Mouse (Mus musculus) MEL (cell line): ENCODE data around the gene Ppp1r2. TPM values are rescaled to one million over a fixed set of nuclear protein-coding genes. Genes with fewer than 3 reads are reported as not detected.
A peak's percentile ranks its signal among the peaks of the same experiment; 100 is the strongest.

Experiments used
- DNase-seq: peaks from one replicate; pipeline ENCODE4 v3.0.0; 2011; ENCODE audit warnings: low read depth, low spot score
- H3K27ac ChIP-seq: 2 replicates; pipeline ENCODE4 v1.5.1; 2012; ENCODE audit warnings: low read depth, mild to moderate bottlenecking, control low read depth, low read length, moderate library complexity; ENCODE audit not compliant: control insufficient read depth
- H3K27me3 ChIP-seq, 2 experiments: fragments of 150-350 bp in 1 of 2; sonication (generic) in 1 of 2; 2 replicates each; pipeline ENCODE4 v1.6.1; 2012; ENCODE audit warnings: low read length in 2 of 2, mild to moderate bottlenecking in 2 of 2, improper control_type of control experiment in 1 of 2, moderate library complexity in 1 of 2; ENCODE audit not compliant: insufficient read depth in 2 of 2, control insufficient read depth in 1 of 2
- H3K36me3 ChIP-seq, 2 experiments: 2 replicates each; pipeline ENCODE4 v1.6.1; 2012 to 2014; ENCODE audit warnings: low read length in 2 of 2, improper control_type of control experiment in 1 of 2, inconsistent platforms in 1 of 2, mild to moderate bottlenecking in 1 of 2; ENCODE audit not compliant: insufficient read depth in 2 of 2, control insufficient read depth in 1 of 2
- H3K4me1 ChIP-seq, 2 experiments: fragments of 150-350 bp in 1 of 2; sonication (generic) in 1 of 2; 2 replicates each; pipeline ENCODE4 v1.6.1; 2012; ENCODE audit warnings: low read length in 2 of 2, improper control_type of control experiment in 1 of 2, mild to moderate bottlenecking in 1 of 2; ENCODE audit not compliant: insufficient read depth in 2 of 2, control insufficient read depth in 1 of 2
- H3K4me3 ChIP-seq, 2 experiments: fragments of 150-350 bp in 1 of 2; sonication (generic) in 1 of 2; 2 replicates each; pipeline ENCODE4 v1.5.1; 2012; ENCODE audit warnings: low read depth in 2 of 2, low read length in 2 of 2, mild to moderate bottlenecking in 2 of 2, moderate library complexity in 2 of 2, control low read depth in 1 of 2, improper control_type of control experiment in 1 of 2; ENCODE audit not compliant: control insufficient read depth in 1 of 2, insufficient read depth in 1 of 2
- H3K79me2 ChIP-seq: 2 replicates; pipeline ENCODE4 v1.6.1; 2012; ENCODE audit warnings: mild to moderate bottlenecking, low read length, moderate library complexity; ENCODE audit not compliant: control insufficient read depth, poor library complexity, insufficient read depth
- H3K9ac ChIP-seq: 2 replicates; pipeline ENCODE4 v1.6.1; 2012; ENCODE audit warnings: low read depth, mild to moderate bottlenecking, control low read depth, low read length, moderate library complexity; ENCODE audit not compliant: control insufficient read depth, poor library complexity, severe bottlenecking
- H3K9me3 ChIP-seq: fragments of 150-350 bp; sonication (generic); replicated peaks from 2 replicates; pipeline ENCODE4 v1.6.1; 2012; ENCODE audit warnings: mild to moderate bottlenecking, low read length, improper control_type of control experiment, moderate library complexity; ENCODE audit not compliant: insufficient read depth
- BHLHE40 ChIP-seq: IDR thresholded peaks from 2 replicates; pipeline ENCODE4 v1.6.1; 2012; ENCODE audit warnings: low read depth, mild to moderate bottlenecking, inconsistent platforms, low read length, improper control_type of control experiment, borderline replicate concordance
- CHD2 ChIP-seq: IDR thresholded peaks from 2 replicates; pipeline ENCODE4 v1.6.1; 2011; ENCODE audit warnings: low read length, improper control_type of control experiment
- CTCF ChIP-seq, 3 experiments: IDR thresholded peaks in 2 of 3; conservative IDR thresholded peaks in 1 of 3; 2 replicates each; pipeline ENCODE4 v1.5.1; 2011 to 2012; ENCODE audit warnings: low read length in 3 of 3, low read depth in 2 of 3, mild to moderate bottlenecking in 2 of 3, improper control_type of control experiment in 1 of 3, inconsistent platforms in 1 of 3, mixed read lengths in 1 of 3, moderate library complexity in 1 of 3; ENCODE audit not compliant: control insufficient read depth in 1 of 3, insufficient read depth in 1 of 3, poor library complexity in 1 of 3, severe bottlenecking in 1 of 3
- E2F4 ChIP-seq: IDR thresholded peaks from 2 replicates; pipeline ENCODE4 v1.6.1; 2011; ENCODE audit warnings: low read depth, low read length, improper control_type of control experiment, borderline replicate concordance
- ELF1 ChIP-seq: IDR thresholded peaks from 2 replicates; pipeline ENCODE4 v1.6.1; 2014; ENCODE audit warnings: low read depth, mild to moderate bottlenecking, inconsistent platforms, low read length, improper control_type of control experiment, moderate library complexity
- EP300 ChIP-seq, 2 experiments: IDR thresholded peaks; 2 replicates each; pipeline ENCODE4 v1.6.1; 2011; ENCODE audit warnings: improper control_type of control experiment in 2 of 2, low read length in 2 of 2, low read depth in 1 of 2, mild to moderate bottlenecking in 1 of 2
- ETS1 ChIP-seq: IDR thresholded peaks from 2 replicates; pipeline ENCODE4 v1.6.1; 2012; ENCODE audit warnings: low read depth, mild to moderate bottlenecking, inconsistent platforms, low read length, improper control_type of control experiment, moderate library complexity
- GABPA ChIP-seq: IDR thresholded peaks from 2 replicates; pipeline ENCODE4 v1.6.1; 2012; ENCODE audit warnings: low read depth, mild to moderate bottlenecking, inconsistent platforms, low read length, improper control_type of control experiment, moderate library complexity
- GATA1 ChIP-seq: IDR thresholded peaks from 2 replicates; pipeline ENCODE4 v1.6.1; 2011; ENCODE audit warnings: low read depth, low read length, improper control_type of control experiment
- HCFC1 ChIP-seq: IDR thresholded peaks from 2 replicates; pipeline ENCODE4 v1.6.1; 2012; ENCODE audit warnings: low read depth, mild to moderate bottlenecking, inconsistent platforms, low read length, improper control_type of control experiment, moderate library complexity
- JUND ChIP-seq: IDR thresholded peaks from 2 replicates; pipeline ENCODE4 v1.6.1; 2011; ENCODE audit warnings: low read depth, mild to moderate bottlenecking, improper control_type of control experiment, low read length
- KAT2A ChIP-seq: conservative IDR thresholded peaks from 2 replicates; pipeline ENCODE4 v1.6.1; 2012; ENCODE audit warnings: low read depth, low read length, improper control_type of control experiment, inconsistent platforms
- MAFK ChIP-seq: IDR thresholded peaks from 2 replicates; pipeline ENCODE4 v1.6.1; 2011; ENCODE audit warnings: low read depth, mild to moderate bottlenecking, low read length, improper control_type of control experiment, borderline replicate concordance
- MAX ChIP-seq: IDR thresholded peaks from 2 replicates; pipeline ENCODE4 v1.6.1; 2011; ENCODE audit warnings: low read length, improper control_type of control experiment
- MEF2A ChIP-seq: IDR thresholded peaks from 2 replicates; pipeline ENCODE4 v1.6.1; 2014; ENCODE audit warnings: low read depth, mild to moderate bottlenecking, inconsistent platforms, low read length, improper control_type of control experiment; ENCODE audit not compliant: poor library complexity, insufficient replicate concordance, severe bottlenecking; ENCODE audit errors: extremely low read depth
- MXI1 ChIP-seq: IDR thresholded peaks from 2 replicates; pipeline ENCODE4 v1.6.1; 2011; ENCODE audit warnings: mild to moderate bottlenecking, low read depth, low read length, improper control_type of control experiment
- MYC ChIP-seq: IDR thresholded peaks from 2 replicates; pipeline ENCODE4 v1.6.1; 2011; ENCODE audit warnings: low read depth, mild to moderate bottlenecking, low read length, improper control_type of control experiment, moderate library complexity
- NELFE ChIP-seq: IDR thresholded peaks from 2 replicates; pipeline ENCODE4 v1.6.1; 2011; ENCODE audit warnings: low read depth, low read length, improper control_type of control experiment
- NRF1 ChIP-seq: IDR thresholded peaks from 2 replicates; pipeline ENCODE4 v1.6.1; 2014; ENCODE audit warnings: low read depth, mild to moderate bottlenecking, inconsistent platforms, low read length, improper control_type of control experiment, moderate library complexity; ENCODE audit not compliant: poor library complexity, insufficient read depth, severe bottlenecking
- POLR2A ChIP-seq, 2 experiments: IDR thresholded peaks; 2 replicates each; pipeline ENCODE4 v1.6.1; 2011 to 2012; ENCODE audit warnings: low read length in 2 of 2, mild to moderate bottlenecking in 2 of 2, control low read depth in 1 of 2, improper control_type of control experiment in 1 of 2, low read depth in 1 of 2, moderate library complexity in 1 of 2; ENCODE audit not compliant: control insufficient read depth in 1 of 2, insufficient read depth in 1 of 2, poor library complexity in 1 of 2
- POLR2AphosphoS2 ChIP-seq: IDR thresholded peaks from 2 replicates; pipeline ENCODE4 v1.6.1; 2011; ENCODE audit warnings: low read length, improper control_type of control experiment
- POLR2AphosphoS5 ChIP-seq: IDR thresholded peaks from 2 replicates; pipeline ENCODE4 v1.6.1; 2012; ENCODE audit warnings: low read depth, borderline replicate concordance, mild to moderate bottlenecking, inconsistent platforms, low read length, moderate library complexity, mixed read lengths
- RAD21 ChIP-seq: IDR thresholded peaks from 2 replicates; pipeline ENCODE4 v1.6.1; 2011; ENCODE audit warnings: mild to moderate bottlenecking, low read depth, low read length, improper control_type of control experiment
- RCOR1 ChIP-seq: IDR thresholded peaks from 2 replicates; pipeline ENCODE4 v1.6.1; 2012; ENCODE audit warnings: low read depth, mild to moderate bottlenecking, inconsistent platforms, low read length, improper control_type of control experiment
- SIN3A ChIP-seq: IDR thresholded peaks from 2 replicates; pipeline ENCODE4 v1.6.1; 2012; ENCODE audit warnings: low read length, improper control_type of control experiment, inconsistent platforms
- SMC3 ChIP-seq: IDR thresholded peaks from 2 replicates; pipeline ENCODE4 v1.6.1; 2011; ENCODE audit warnings: low read depth, low read length, improper control_type of control experiment
- TAL1 ChIP-seq: IDR thresholded peaks from 2 replicates; pipeline ENCODE4 v1.6.1; 2012; ENCODE audit warnings: mild to moderate bottlenecking, inconsistent platforms, low read length, moderate library complexity, mixed read lengths
- TBP ChIP-seq: IDR thresholded peaks from 2 replicates; pipeline ENCODE4 v1.8.0; 2011; ENCODE audit warnings: low read depth, low read length, improper control_type of control experiment
- TCF12 ChIP-seq: IDR thresholded peaks from 2 replicates; pipeline ENCODE4 v1.6.1; 2014; ENCODE audit warnings: low read depth, mild to moderate bottlenecking, inconsistent platforms, low read length, improper control_type of control experiment, moderate library complexity
- UBTF ChIP-seq: IDR thresholded peaks from 2 replicates; pipeline ENCODE4 v1.6.1; 2012; ENCODE audit warnings: low read depth, mild to moderate bottlenecking, inconsistent platforms, low read length, improper control_type of control experiment, moderate library complexity, borderline replicate concordance; ENCODE audit not compliant: insufficient read depth
- USF1 ChIP-seq: IDR thresholded peaks from 2 replicates; pipeline ENCODE4 v1.6.1; 2014; ENCODE audit warnings: low read depth, mild to moderate bottlenecking, inconsistent platforms, low read length, improper control_type of control experiment, moderate library complexity
- USF2 ChIP-seq, 2 experiments: IDR thresholded peaks; 2 replicates each; pipeline ENCODE4 v1.6.1; 2011 to 2012; ENCODE audit warnings: improper control_type of control experiment in 2 of 2, low read length in 2 of 2, borderline replicate concordance in 1 of 2, inconsistent platforms in 1 of 2, low read depth in 1 of 2, mild to moderate bottlenecking in 1 of 2; ENCODE audit not compliant: insufficient read depth in 1 of 2
- ZKSCAN1 ChIP-seq: IDR thresholded peaks from 2 replicates; pipeline ENCODE4 v1.6.1; 2012; ENCODE audit warnings: low read depth, mild to moderate bottlenecking, inconsistent platforms, low read length, improper control_type of control experiment, moderate library complexity
- ZMIZ1 ChIP-seq: IDR thresholded peaks from 2 replicates; pipeline ENCODE4 v1.6.1; 2012; ENCODE audit warnings: low read depth, mild to moderate bottlenecking, inconsistent platforms, low read length, improper control_type of control experiment, moderate library complexity
- ZNF384 ChIP-seq: IDR thresholded peaks from 2 replicates; pipeline ENCODE4 v1.6.1; 2012; ENCODE audit warnings: low read depth, mild to moderate bottlenecking, inconsistent platforms, low read length, improper control_type of control experiment
- polyA plus RNA-seq, 2 experiments: library from polyadenylated mRNA; stranded (reverse) in 1 of 2; unstranded in 1 of 2; fragments of >175 nt in 1 of 2; fragments of >200 nt in 1 of 2; gene quantifications; 2 replicates each; pipeline versions ENCODE4 v1.2.1 to v1.2.4; 2012; ENCODE audit warnings: low replicate concordance in 2 of 2, low read depth in 1 of 2; ENCODE audit not compliant: insufficient read length in 2 of 2, insufficient read depth in 1 of 2, missing spikeins in 1 of 2
- total RNA-seq: library from RNA; depleted of rRNA; stranded (reverse); fragments of 300-350 nt; gene quantifications from 2 replicates; pipeline ENCODE4 v1.2.3, GENCODE M21; 2012

Ppp1r2 gene
- total and polyA plus RNA-seq, 3 experiments: 31.2 to 36.2 TPM; not detected in 1

DNA sequence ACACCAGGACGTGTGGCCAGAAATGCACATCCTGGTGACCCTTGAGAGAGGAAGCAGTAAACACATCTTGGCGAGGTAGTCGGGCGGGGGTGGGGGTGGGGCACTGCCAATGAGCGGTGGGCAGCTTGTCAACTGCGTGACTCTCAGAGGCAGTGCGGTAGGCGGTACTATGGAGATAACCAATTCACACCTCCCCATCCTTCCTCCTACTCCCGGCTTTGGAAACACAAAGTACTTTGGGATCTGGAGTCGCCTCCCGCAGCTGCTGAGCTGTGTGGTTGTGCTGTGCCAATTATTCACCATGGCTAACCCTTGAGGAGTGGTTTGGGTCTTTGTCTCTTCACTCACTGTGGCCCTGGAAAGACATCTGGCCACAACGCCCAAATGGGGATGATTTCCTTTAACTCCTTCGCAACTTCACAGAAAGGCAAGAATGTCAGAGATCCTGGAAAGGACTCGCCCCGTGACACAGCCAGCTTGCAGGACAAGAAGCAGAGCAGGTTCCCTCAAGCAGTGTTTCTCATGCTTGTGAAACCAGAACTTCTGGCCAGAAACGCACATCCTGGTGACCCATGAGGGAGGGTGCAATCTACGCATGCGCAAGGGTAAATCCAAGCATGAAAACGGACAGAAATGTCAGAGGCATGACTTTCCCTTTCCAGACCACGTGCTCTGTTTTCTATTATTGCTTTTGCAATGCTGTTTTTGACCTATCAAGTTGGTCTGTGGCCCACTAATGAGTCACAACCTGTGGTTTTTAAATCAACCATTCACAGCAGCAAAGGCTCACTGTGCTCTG lies 41.3 kb downstream of the Ppp1r2 start:
- peak; percentile 92 for DNase-seq
- H3K27me3 ChIP-seq: no peaks in the 10 kb centered on the region
- H3K27ac ChIP-seq: peak overlapping the region; percentile 82
- H3K4me1 ChIP-seq: peaks cover 2 to 18% of the 10 kb centered on the region in 2 experiments; a peak in 3 of 4 replicates
- peak overlapping the region; percentile 24 to 54 for H3K4me3 ChIP-seq
- H3K9ac ChIP-seq: peak overlapping the region; percentile 61
- peak in 1 of 2 experiments; percentile 64; a peak in 2 of 4 replicates for TF ChIP-seq POLR2A (IDR thresholded peaks at IDR 0.05; ENCODE audit: control insufficient read depth in 1 of 2, insufficient read depth in 1 of 2, low read depth in 1 of 2, low read length in 2 of 2, poor library complexity in 1 of 2)
- no peak for TF ChIP-seq POLR2AphosphoS5
- TF ChIP-seq E2F4: no peak
- TF ChIP-seq HCFC1: peak; percentile 64
- no peak for TF ChIP-seq UBTF
- no peak for TF ChIP-seq ZKSCAN1
- TF ChIP-seq BHLHE40: peak; percentile 45; the same call in 1 of the 2 replicates
- peak; percentile 43; the same call in 1 of the 2 replicates for TF ChIP-seq POLR2AphosphoS2
- 0 out of 2 replicates have a peak, but pooled peaks have one; percentile 80 for TF ChIP-seq JUND
- peak; percentile 100 for TF ChIP-seq MAX
- TF ChIP-seq TAL1: no peak
- TF ChIP-seq MEF2A: no peak
- peak; percentile 99 for TF ChIP-seq MYC
- no peak for TF ChIP-seq SMC3
- peak; percentile 93 for TF ChIP-seq SIN3A
- TF ChIP-seq ELF1: 0 out of 2 replicates have a peak, but pooled peaks have one; percentile 39
- TF ChIP-seq CHD2: no peak
- TF ChIP-seq GABPA: no peak
- peak; percentile 89 for TF ChIP-seq NRF1
- no peak for TF ChIP-seq GATA1
- TF ChIP-seq RCOR1: no peak
- peak; percentile 89 for TF ChIP-seq USF1
- no peak for TF ChIP-seq ZNF384
- TF ChIP-seq ZMIZ1: no peak
- TF ChIP-seq NELFE: peak; percentile 58
- TF ChIP-seq ETS1: peak; percentile 66
- TF ChIP-seq MAFK: no peak
- TF ChIP-seq TBP: peak; percentile 59; the same call in 1 of the 2 replicates
- no peak for TF ChIP-seq RAD21
- TF ChIP-seq KAT2A: no peak
- TF ChIP-seq MXI1: peak; percentile 99
- no peak for TF ChIP-seq CTCF (IDR thresholded peaks at IDR 0.05 in 2 of 3, conservative IDR thresholded peaks at IDR 0.05 in 1 of 3; ENCODE audit: control insufficient read depth in 1 of 3, insufficient read depth in 1 of 3, low read depth in 2 of 3, low read length in 3 of 3, poor library complexity in 1 of 3, severe bottlenecking in 1 of 3)
- TF ChIP-seq TCF12: no peak; the same call in 1 of the 2 replicates
- TF ChIP-seq USF2 (IDR thresholded peaks at IDR 0.05; ENCODE audit: borderline replicate concordance in 1 of 2, insufficient read depth in 1 of 2, low read depth in 1 of 2, low read length in 2 of 2): 0 out of 4 replicates have a peak, but pooled peaks of 1 of the 2 experiments have one; percentile 44
- peak in 1 of 2 experiments; percentile 45; a peak in 2 of 4 replicates for TF ChIP-seq EP300 (IDR thresholded peaks at IDR 0.05; ENCODE audit: low read depth in 1 of 2, low read length in 2 of 2)
- no peaks in the 10 kb centered on the region; the same call in 1 of the 2 replicates for H3K79me2 ChIP-seq
- peaks cover 0 to 2% of the 10 kb centered on the region in 2 experiments; a peak in 1 of 4 replicates for H3K36me3 ChIP-seq
- no peaks in the 10 kb centered on the region for H3K9me3 ChIP-seq
